Comparison of ENCODE assay signal across 13 mouse cellular contexts in the genomic region with DNA sequence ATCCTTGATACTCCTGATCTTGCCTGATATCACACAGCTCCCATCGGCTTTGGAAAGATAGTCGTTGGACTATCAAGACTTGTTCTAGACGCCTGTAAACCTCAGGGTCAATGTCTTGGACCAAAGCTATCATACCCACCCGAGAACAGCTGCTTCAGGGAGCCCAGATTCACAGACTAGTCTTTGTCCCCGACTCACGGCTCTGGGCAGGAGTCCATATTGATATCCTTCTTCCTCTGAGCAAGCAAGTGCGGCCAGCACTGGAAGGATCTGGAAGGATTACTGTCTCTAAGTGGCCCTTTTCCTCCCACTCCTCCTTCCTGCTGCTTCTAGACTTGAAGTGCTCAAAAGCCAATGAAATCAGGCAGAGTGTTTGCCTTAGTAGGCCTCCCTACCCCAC. TPM values are rescaled to one million over a fixed set of nuclear protein-coding genes. Genes with fewer than 3 reads are reported as not detected.
DNase-seq lines count a peak whose midpoint lies in the region; ATAC-seq and TF ChIP-seq lines count a peak whose summit lies in the region.
"Had no signal": no experiment of that assay in that cellular context is flagged by ENCODE, and none has a peak within 500 bp of the region (broad histone marks: within the 10 kb centered on the region; RNA-seq: fewer than 3 reads in every experiment).

No protein-coding gene starts in this region.

- peaks cover 90% of the 10 kb centered on the region for H3K36me3 ChIP-seq in limb, embryonic 12.5 days
- H3K36me3 ChIP-seq in limb, embryonic 10.5 days: peaks cover 95% of the 10 kb centered on the region
- peaks cover 19% of the 10 kb centered on the region for H3K36me3 ChIP-seq in heart, adult 2 months (ENCODE audit: control insufficient read depth, insufficient read depth, low read length)
- peaks cover 100% of the 10 kb centered on the region for H3K36me3 ChIP-seq in heart, embryonic 13.5 days
- peaks cover 99% of the 10 kb centered on the region for H3K36me3 ChIP-seq in liver, embryonic 13.5 days
- H3K36me3 ChIP-seq in midbrain, embryonic 11.5 days (ENCODE audit: control insufficient read depth, insufficient read depth, low read length): peaks cover 33% of the 10 kb centered on the region
- H3K36me3 ChIP-seq in hindbrain, embryonic 13.5 days: peaks cover 94% of the 10 kb centered on the region

- ATAC-seq in limb, embryonic 12.5 days (ENCODE audit: insufficient number of reproducible peaks, insufficient read depth, low FRiP score, low TSS enrichment, low read depth): no peak
- 0 out of 2 replicates have a peak, but pooled peaks have one; percentile 3 for ATAC-seq in heart, embryonic 13.5 days (ENCODE audit: extremely low read depth, insufficient number of reproducible peaks, low FRiP score, low TSS enrichment)
- ATAC-seq in liver, embryonic 13.5 days (ENCODE audit: low read depth): no peak
- no peak for ATAC-seq in midbrain, embryonic 11.5 days (ENCODE audit: low FRiP score)
- ATAC-seq in hindbrain, embryonic 13.5 days (ENCODE audit: low FRiP score): no peak
- ATAC-seq: CD4-positive, CD25-positive, alpha-beta regulatory T cell, adult 4 months; hindbrain, embryonic 16.5 days had no signal

- no peak overlapping the region for H3K4me2 ChIP-seq in limb, embryonic 12.5 days
- H3K4me2 ChIP-seq in heart, embryonic 13.5 days: no peak overlapping the region
- H3K4me2 ChIP-seq in liver, embryonic 13.5 days: no peak overlapping the region
- H3K4me2 ChIP-seq in midbrain, embryonic 11.5 days: no peak overlapping the region
- H3K4me2 ChIP-seq in hindbrain, embryonic 13.5 days: no peak overlapping the region
- H3K4me2 ChIP-seq: forebrain, embryonic 12.5 days; midbrain, embryonic 13.5 days had no signal

- H3K79me2 ChIP-seq in heart, adult 2 months (replicated peaks; ENCODE audit: control insufficient read depth, insufficient read depth, low read length): no peaks in the 10 kb centered on the region

- H3K9ac ChIP-seq in limb, embryonic 12.5 days (replicated peaks): no peak overlapping the region
- H3K9ac ChIP-seq in heart, adult 2 months (ENCODE audit: low read depth, low read length): no peak overlapping the region
- H3K9ac ChIP-seq in heart, embryonic 13.5 days: no peak overlapping the region
- H3K9ac ChIP-seq in liver, embryonic 13.5 days: no peak overlapping the region
- no peak overlapping the region for H3K9ac ChIP-seq in midbrain, embryonic 11.5 days (ENCODE audit: low read length)
- H3K9ac ChIP-seq in hindbrain, embryonic 13.5 days: no peak overlapping the region
- H3K9ac ChIP-seq: forebrain, embryonic 12.5 days; midbrain, embryonic 13.5 days had no signal

- no peaks in the 10 kb centered on the region for H3K27me3 ChIP-seq in limb, embryonic 12.5 days
- H3K27me3 ChIP-seq in limb, embryonic 10.5 days (ENCODE audit: low read depth, poor library complexity, severe bottlenecking): no peaks in the 10 kb centered on the region
- no peaks in the 10 kb centered on the region for H3K27me3 ChIP-seq in heart, adult 2 months (ENCODE audit: control insufficient read depth, insufficient read depth, low read length)
- no peaks in the 10 kb centered on the region for H3K27me3 ChIP-seq in heart, embryonic 13.5 days (replicated peaks)
- H3K27me3 ChIP-seq in liver, embryonic 13.5 days: no peaks in the 10 kb centered on the region
- H3K27me3 ChIP-seq in midbrain, embryonic 11.5 days (ENCODE audit: control insufficient read depth, insufficient read depth, low read length): no peaks in the 10 kb centered on the region
- no peaks in the 10 kb centered on the region for H3K27me3 ChIP-seq in hindbrain, embryonic 13.5 days
- H3K27me3 ChIP-seq: forebrain, embryonic 12.5 days; midbrain, embryonic 13.5 days had no signal

- 91% methylated on average over 7 of the region's 7 CpGs for WGBS in limb, embryonic 12.5 days
- 94% methylated on average over 7 of the region's 7 CpGs for WGBS in limb, embryonic 10.5 days
- WGBS in heart, adult 2 months: 35% methylated on average over 7 of the region's 7 CpGs
- 68% methylated on average over 7 of the region's 7 CpGs for WGBS in heart, embryonic 13.5 days
- 82% methylated on average over 7 of the region's 7 CpGs for WGBS in liver, embryonic 13.5 days (ENCODE audit: insufficient replicate concordance)
- WGBS in midbrain, embryonic 11.5 days: 95% methylated on average over 7 of the region's 7 CpGs
- WGBS in hindbrain, embryonic 13.5 days: 95% methylated on average over 7 of the region's 7 CpGs

- TF ChIP-seq POLR2A in heart, adult 2 months (IDR thresholded peaks at IDR 0.05; ENCODE audit: insufficient read depth, low read depth, low read length): no peak

- TF ChIP-seq CTCF in heart, adult 2 months (IDR thresholded peaks at IDR 0.05): no peak

- no peaks in the 10 kb centered on the region for H3K9me3 ChIP-seq in limb, embryonic 12.5 days
- no peaks in the 10 kb centered on the region for H3K9me3 ChIP-seq in limb, embryonic 10.5 days (replicated peaks)
- no peaks in the 10 kb centered on the region for H3K9me3 ChIP-seq in heart, embryonic 13.5 days
- H3K9me3 ChIP-seq in liver, embryonic 13.5 days (replicated peaks): no peaks in the 10 kb centered on the region
- H3K9me3 ChIP-seq in midbrain, embryonic 11.5 days (ENCODE audit: control insufficient read depth, low read length): no peaks in the 10 kb centered on the region
- H3K9me3 ChIP-seq in hindbrain, embryonic 13.5 days: no peaks in the 10 kb centered on the region
- H3K9me3 ChIP-seq: forebrain, embryonic 12.5 days; midbrain, embryonic 13.5 days had no signal

- no peak for TF ChIP-seq EP300 in heart, adult 2 months (IDR thresholded peaks at IDR 0.05; ENCODE audit: insufficient read depth, low read depth, low read length)

- no peak overlapping the region for H3K4me3 ChIP-seq in limb, embryonic 12.5 days (replicated peaks)
- H3K4me3 ChIP-seq in limb, embryonic 10.5 days: no peak overlapping the region
- H3K4me3 ChIP-seq in heart, adult 2 months: no peak overlapping the region
- no peak overlapping the region for H3K4me3 ChIP-seq in heart, embryonic 13.5 days
- H3K4me3 ChIP-seq in liver, embryonic 13.5 days (replicated peaks): no peak overlapping the region
- no peak overlapping the region for H3K4me3 ChIP-seq in midbrain, embryonic 11.5 days (ENCODE audit: low read depth, low read length)
- no peak overlapping the region for H3K4me3 ChIP-seq in hindbrain, embryonic 13.5 days
- H3K4me3 ChIP-seq: forebrain, embryonic 12.5 days; midbrain, embryonic 13.5 days had no signal

- DNase-seq in limb, embryonic 10.5 days (ENCODE audit: low spot score): no peak
- DNase-seq in heart, adult 2 months: peak in 1 of 2 experiments; percentile 66
- DNase-seq in liver, embryonic 13.5 days: no peak
- DNase-seq in midbrain, embryonic 11.5 days (ENCODE audit: low spot score, missing footprints): no peak
- no peak for DNase-seq in thymus, postnatal 25 days
- DNase-seq: right cerebral cortex, postnatal 25 days had no signal

- intact Hi-C loops in heart, adult 2 months (cut with DNase I): loop anchor here (2.0 to 10.0 kb wide), 3 partner anchors 34 to 158 kb away; no protein-coding TSS in a partner anchor

- H3K4me1 ChIP-seq in limb, embryonic 12.5 days (replicated peaks): peaks cover 30% of the 10 kb centered on the region
- peaks cover 41% of the 10 kb centered on the region for H3K4me1 ChIP-seq in limb, embryonic 10.5 days
- H3K4me1 ChIP-seq in heart, adult 2 months (ENCODE audit: control insufficient read depth, insufficient read depth, low read length): peaks cover 14% of the 10 kb centered on the region
- peaks cover 38% of the 10 kb centered on the region for H3K4me1 ChIP-seq in heart, embryonic 13.5 days
- peaks cover 25% of the 10 kb centered on the region for H3K4me1 ChIP-seq in liver, embryonic 13.5 days (replicated peaks)
- H3K4me1 ChIP-seq in midbrain, embryonic 11.5 days (ENCODE audit: control insufficient read depth, insufficient read depth, low read length): no peaks in the 10 kb centered on the region
- H3K4me1 ChIP-seq in hindbrain, embryonic 13.5 days (replicated peaks): peaks cover 7% of the 10 kb centered on the region; the same call in 1 of the 2 replicates
- H3K4me1 ChIP-seq: forebrain, embryonic 12.5 days; midbrain, embryonic 13.5 days had no signal

- H3K27ac ChIP-seq in limb, embryonic 12.5 days: peak overlapping the region; percentile 29; the same call in 1 of the 2 replicates
- H3K27ac ChIP-seq in limb, embryonic 10.5 days: no peak overlapping the region
- H3K27ac ChIP-seq in heart, adult 2 months: peak overlapping the region; percentile 72
- H3K27ac ChIP-seq in heart, embryonic 13.5 days (replicated peaks): peak overlapping the region; percentile 62
- peak overlapping the region; percentile 36 for H3K27ac ChIP-seq in liver, embryonic 13.5 days
- H3K27ac ChIP-seq in midbrain, embryonic 11.5 days (ENCODE audit: low read depth, low read length): no peak overlapping the region
- H3K27ac ChIP-seq in hindbrain, embryonic 13.5 days: no peak overlapping the region
- H3K27ac ChIP-seq: forebrain, embryonic 12.5 days; midbrain, embryonic 13.5 days had no signal

RNA-seq across cellular contexts. Expression of a gene that starts 59.2 kb away (rescaled TPM):
- 42.7 and 44.6 TPM in 2 replicates for polyA plus RNA-seq in limb, embryonic 12.5 days (2016; fragmentation: Nextera tagmentation; extraction: Ambion mirVana)
- 37.5 and 42.1 TPM in 2 replicates for polyA plus RNA-seq in limb, embryonic 10.5 days (2016; fragmentation: Nextera tagmentation; extraction: Ambion mirVana)
- total RNA-seq in heart, adult 2 months (2021): 10 to 100 TPM; 29.0 to 34.7 TPM
- polyA plus RNA-seq in heart, adult 2 months (2012; rRNA removed): 11.4 and 23.9 TPM in 2 replicates
- polyA plus RNA-seq in heart, embryonic 13.5 days (2015; fragmentation: Nextera tagmentation; extraction: Ambion mirVana): 26.2 and 27.9 TPM in 2 replicates
- polyA plus RNA-seq in liver, embryonic 13.5 days (2015; fragmentation: Nextera tagmentation; extraction: Ambion mirVana): 27.3 and 34.2 TPM in 2 replicates
- polyA plus RNA-seq in midbrain, embryonic 11.5 days (2014; fragmentation: Nextera tagmentation; extraction: Ambion mirVana): 44.4 and 52.6 TPM in 2 replicates
- polyA plus RNA-seq in hindbrain, embryonic 13.5 days (2015; fragmentation: Nextera tagmentation; extraction: Ambion mirVana): 47.8 and 48.7 TPM in 2 replicates

Comparison
In these comparisons a context has a peak if more than half of its experiments do, and no peak if none do; other contexts are left out.
1. H3K27ac ChIP-seq: peak in limb, embryonic 12.5 days (single experiment), heart, adult 2 months (single experiment), heart, embryonic 13.5 days (single experiment) and liver, embryonic 13.5 days (single experiment); none in limb, embryonic 10.5 days (single experiment), midbrain, embryonic 11.5 days (single experiment) and hindbrain, embryonic 13.5 days (single experiment).